ENCODE assay signal across 8 mouse cellular contexts in the genomic region with DNA sequence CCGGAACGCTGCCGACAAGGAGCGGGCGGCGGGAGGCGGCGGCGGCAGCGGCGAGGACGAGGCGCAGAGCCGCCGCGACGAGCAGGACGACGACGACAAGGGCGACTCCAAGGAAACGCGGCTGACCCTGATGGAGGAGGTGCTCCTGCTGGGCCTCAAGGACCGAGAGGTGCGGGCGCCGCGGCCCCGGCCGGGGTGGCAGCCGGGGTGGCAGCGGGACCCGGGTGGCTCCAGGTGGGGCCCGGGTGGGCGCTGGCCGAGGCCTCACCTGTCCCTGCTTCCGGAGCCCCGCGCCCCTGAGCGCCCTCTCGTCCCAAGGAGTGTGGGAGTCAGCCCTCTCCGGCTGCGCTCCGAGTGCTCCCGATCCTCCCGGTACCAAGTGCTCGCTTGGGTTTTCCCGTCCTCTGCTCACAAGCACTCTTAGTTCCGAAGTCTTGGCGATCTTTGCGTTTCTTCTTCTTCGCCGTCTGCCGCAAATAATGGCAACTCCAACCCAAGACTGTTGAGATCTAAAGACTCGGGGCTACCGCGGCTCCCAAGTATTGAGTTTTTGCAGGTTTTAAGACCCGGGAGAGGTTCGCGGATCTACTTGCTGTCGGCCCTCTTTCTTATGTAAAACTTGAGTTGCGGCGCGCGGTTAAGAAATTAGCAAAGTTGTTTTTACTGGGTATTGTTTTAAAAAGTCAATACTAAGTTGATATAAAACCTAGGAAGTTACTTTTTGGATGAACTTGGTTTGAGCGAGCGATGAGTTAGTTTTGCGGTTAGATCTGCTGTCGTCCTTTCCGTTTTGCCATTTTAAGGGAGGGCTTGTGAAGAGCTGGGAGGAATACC. TPM values are rescaled to one million over a fixed set of nuclear protein-coding genes. Genes with fewer than 3 reads are reported as not detected.
DNase-seq lines count a peak whose midpoint lies in the region; ATAC-seq and TF ChIP-seq lines count a peak whose summit lies in the region.

Gene 1810049J17Rik, minus strand, starts transcription at position 112 of the 834 bp plus-strand sequence.

- H3K4me3 ChIP-seq in brown adipose tissue, adult 24 weeks (ENCODE audit: insufficient read depth, low read depth, low read length) = peak within 1 kb of the TSS; percentile 99
- peak within 1 kb of the TSS; percentile 98 for H3K4me3 ChIP-seq in forebrain, postnatal 0 days (ENCODE audit: low read depth, low read length)
- H3K4me3 ChIP-seq in hindbrain, embryonic 14.5 days (replicated peaks; ENCODE audit: low read length) = peak within 1 kb of the TSS; percentile 83
- peak within 1 kb of the TSS; percentile 93 for H3K4me3 ChIP-seq in limb, embryonic 11.5 days (ENCODE audit: low read depth, low read length)
- H3K4me3 ChIP-seq in midbrain, embryonic 11.5 days (ENCODE audit: low read depth, low read length) = peak within 1 kb of the TSS; percentile 100

- peak within 1 kb of the TSS; percentile 97 for H3K27ac ChIP-seq in brown adipose tissue, adult 24 weeks (replicated peaks; ENCODE audit: low read depth, low read length)
- H3K27ac ChIP-seq in forebrain, postnatal 0 days (ENCODE audit: low read depth, low read length) = peak within 1 kb of the TSS; percentile 90
- peak within 1 kb of the TSS; percentile 95 for H3K27ac ChIP-seq in hindbrain, embryonic 14.5 days
- peak within 1 kb of the TSS; percentile 90 for H3K27ac ChIP-seq in limb, embryonic 11.5 days (replicated peaks; ENCODE audit: low read depth, low read length)
- H3K27ac ChIP-seq in midbrain, embryonic 11.5 days (ENCODE audit: low read depth, low read length) = peak within 1 kb of the TSS; percentile 86

- WGBS in forebrain, postnatal 0 days = 3% methylated on average over 70 of the region's 70 CpGs
- WGBS in hindbrain, embryonic 14.5 days = under 1% methylated on average over 65 of the region's 70 CpGs
- WGBS in limb, embryonic 11.5 days = under 1% methylated on average over 65 of the region's 70 CpGs
- WGBS in midbrain, embryonic 11.5 days = under 1% methylated on average over 57 of the region's 70 CpGs

- no peaks in the 10 kb centered on the region for H3K36me3 ChIP-seq in forebrain, postnatal 0 days (ENCODE audit: insufficient read depth)
- no peaks in the 10 kb centered on the region for H3K36me3 ChIP-seq in hindbrain, embryonic 14.5 days (replicated peaks; ENCODE audit: control insufficient read depth, insufficient read depth)
- H3K36me3 ChIP-seq in limb, embryonic 11.5 days (ENCODE audit: control insufficient read depth, insufficient read depth, low read length) = no peaks in the 10 kb centered on the region; the same call in 1 of the 2 replicates
- no peaks in the 10 kb centered on the region for H3K36me3 ChIP-seq in midbrain, embryonic 11.5 days (ENCODE audit: control insufficient read depth, insufficient read depth, low read length)

- peak within 1 kb of the TSS; percentile 77 for H3K9ac ChIP-seq in forebrain, postnatal 0 days
- H3K9ac ChIP-seq in hindbrain, embryonic 14.5 days = peak within 1 kb of the TSS; percentile 96
- peak within 1 kb of the TSS; percentile 96 for H3K9ac ChIP-seq in limb, embryonic 11.5 days (ENCODE audit: low read length)
- H3K9ac ChIP-seq in midbrain, embryonic 11.5 days (ENCODE audit: low read length) = peak within 1 kb of the TSS; percentile 97

- no peaks in the 10 kb centered on the region for H3K27me3 ChIP-seq in forebrain, postnatal 0 days (ENCODE audit: insufficient read depth, low read length)
- peaks cover 10% of the 10 kb centered on the region for H3K27me3 ChIP-seq in hindbrain, embryonic 14.5 days (ENCODE audit: control insufficient read depth, insufficient read depth, low read length)
- no peaks in the 10 kb centered on the region for H3K27me3 ChIP-seq in limb, embryonic 11.5 days (ENCODE audit: control insufficient read depth, insufficient read depth, low read length)
- peaks cover 3% of the 10 kb centered on the region; the same call in 1 of the 2 replicates for H3K27me3 ChIP-seq in midbrain, embryonic 11.5 days (ENCODE audit: control insufficient read depth, insufficient read depth, low read length)

- no peaks in the 10 kb centered on the region for H3K9me3 ChIP-seq in forebrain, postnatal 0 days (ENCODE audit: low read length)
- H3K9me3 ChIP-seq in hindbrain, embryonic 14.5 days (ENCODE audit: control insufficient read depth, low read length) = no peaks in the 10 kb centered on the region
- H3K9me3 ChIP-seq in limb, embryonic 11.5 days (ENCODE audit: control insufficient read depth, low read length) = no peaks in the 10 kb centered on the region
- H3K9me3 ChIP-seq in midbrain, embryonic 11.5 days (ENCODE audit: control insufficient read depth, low read length) = no peaks in the 10 kb centered on the region

- peak within 1 kb of the TSS; percentile 68 for H3K4me2 ChIP-seq in forebrain, postnatal 0 days (ENCODE audit: low read depth)
- H3K4me2 ChIP-seq in hindbrain, embryonic 14.5 days (replicated peaks) = peak within 1 kb of the TSS; percentile 62
- peak within 1 kb of the TSS; percentile 67 for H3K4me2 ChIP-seq in limb, embryonic 11.5 days (ENCODE audit: low read depth, severe bottlenecking)
- H3K4me2 ChIP-seq in midbrain, embryonic 11.5 days = peak within 1 kb of the TSS; percentile 65

- DNase-seq in heart, adult 11 months = peak; percentile 96
- no peak for DNase-seq in heart, adult 8-10 months (ENCODE audit: low spot score)
- DNase-seq in forebrain, postnatal 0 days = peak; percentile 40
- DNase-seq in hindbrain, embryonic 14.5 days (ENCODE audit: low spot score) = peak; percentile 39
- DNase-seq in limb, embryonic 11.5 days (ENCODE audit: low spot score) = peak; percentile 68
- no peak for DNase-seq in midbrain, embryonic 11.5 days (ENCODE audit: low spot score, missing footprints)
- peak; percentile 20 to 31 for DNase-seq in spleen, postnatal 36 days (ENCODE audit: low spot score in 2 of 2)

- peak; percentile 42 for ATAC-seq in forebrain, postnatal 0 days
- ATAC-seq in hindbrain, embryonic 14.5 days (ENCODE audit: low FRiP score) = peak; percentile 32
- ATAC-seq in limb, embryonic 11.5 days (ENCODE audit: insufficient number of reproducible peaks, low FRiP score, low TSS enrichment, low read depth) = 0 out of 2 replicates have a peak, but pooled peaks have one; percentile 31
- peak; percentile 49 for ATAC-seq in midbrain, embryonic 11.5 days (ENCODE audit: low FRiP score)

- H3K4me1 ChIP-seq in brown adipose tissue, adult 24 weeks (ENCODE audit: control insufficient read depth, insufficient read depth, insufficient read length, low read length) = peaks cover 8% of the 10 kb centered on the region
- H3K4me1 ChIP-seq in forebrain, postnatal 0 days (ENCODE audit: insufficient read depth) = peaks cover 20% of the 10 kb centered on the region
- peaks cover 28% of the 10 kb centered on the region for H3K4me1 ChIP-seq in hindbrain, embryonic 14.5 days (replicated peaks; ENCODE audit: control insufficient read depth, insufficient read depth, low read length)
- 0 out of 2 replicates have a peak, but pooled peaks cover 4% of the 10 kb centered on the region for H3K4me1 ChIP-seq in limb, embryonic 11.5 days (ENCODE audit: control insufficient read depth, insufficient read depth, low read length)
- H3K4me1 ChIP-seq in midbrain, embryonic 11.5 days (ENCODE audit: control insufficient read depth, insufficient read depth, low read length) = peaks cover 12% of the 10 kb centered on the region

- no peak for TF ChIP-seq CTCF in forebrain, postnatal 0 days (IDR thresholded peaks at IDR 0.05; ENCODE audit: low read depth)

RNA-seq across cellular contexts. Expression of gene 1810049J17Rik, which starts in this region (rescaled TPM):
- total RNA-seq in heart, adult 8-10 months (2022) = under 1 TPM in 1 of 4 experiments, not detected in 3; 0.65 TPM
- 3.1 TPM in 1 of 2 replicates, not detected in the other for polyA plus RNA-seq in brown adipose tissue, adult 24 weeks (2012; ENCODE audit: insufficient read depth, insufficient read length, missing spikeins)
- total RNA-seq in forebrain, postnatal 0 days (2014; rRNA removed) = not detected in 2 replicates
- polyA plus RNA-seq in forebrain, postnatal 0 days (2015; fragmentation: Nextera tagmentation; extraction: Ambion mirVana) = 0.72 and 2.1 TPM in 2 replicates
- polyA plus RNA-seq in hindbrain, embryonic 14.5 days (2014; fragmentation: Nextera tagmentation; extraction: Ambion mirVana) = 1.8 and 2.0 TPM in 2 replicates
- polyA plus RNA-seq in limb, embryonic 11.5 days (2014; fragmentation: Nextera tagmentation; extraction: Ambion mirVana) = 0.99 and 1.3 TPM in 2 replicates
- polyA plus RNA-seq in midbrain, embryonic 11.5 days (2014; fragmentation: Nextera tagmentation; extraction: Ambion mirVana) = 0.94 and 2.5 TPM in 2 replicates

Comparison
In these comparisons a context has a peak if more than half of its experiments do, and no peak if none do; other contexts are left out.
1. DNase-seq: peak in heart, adult 11 months (single experiment), forebrain, postnatal 0 days (single experiment), hindbrain, embryonic 14.5 days (single experiment), limb, embryonic 11.5 days (single experiment) and spleen, postnatal 36 days (2 of 2); none in heart, adult 8-10 months (single experiment) and midbrain, embryonic 11.5 days (single experiment).
2. Peak in every context shown above with its lines, with median percentiles within 50 percentile points of each other: H3K27ac ChIP-seq, H3K4me3 ChIP-seq, ATAC-seq, H3K4me2 ChIP-seq and H3K9ac ChIP-seq.